Mouse (Mus musculus): ENCODE data around the gene Ift80. TPM values are rescaled to one million over a fixed set of nuclear protein-coding genes. Genes with fewer than 3 reads are reported as not detected.
"Not testable (repeated sequence)": the region's sequence is repeated elsewhere in the genome, so short reads cannot be mapped to it uniquely, and the experiment has no call there.

Gene Ift80
- total RNA-seq, 1 experiment from 2014 or later, result 33.7 TPM

GRCm38 (mm10) chr3:68956454-68956853 lies 47.9 kb downstream of the Ift80 start:
- peak; percentile 18 to 57; a peak in 1 of 4 replicates for ATAC-seq (replicated peaks in 1 of 2; ENCODE audit: insufficient read depth in 1 of 2, low FRiP score in 2 of 2, low TSS enrichment in 1 of 2, low read depth in 1 of 2, poor library complexity in 2 of 2, severe bottlenecking in 2 of 2)

- ATAC-seq (replicated peaks in 1 of 2; ENCODE audit: insufficient read depth in 1 of 2, low FRiP score in 2 of 2, low TSS enrichment in 1 of 2, low read depth in 1 of 2, poor library complexity in 2 of 2, severe bottlenecking in 2 of 2), result 0 out of 4 replicates have a peak, but pooled peaks of 1 of the 2 experiments have one; percentile 43
Observed at GRCm38 (mm10) chr3:68954487-68954886, 49.9 kb downstream of the Ift80 start.

- no peak for ATAC-seq (replicated peaks in 1 of 2; ENCODE audit: insufficient read depth in 1 of 2, low FRiP score in 2 of 2, low TSS enrichment in 1 of 2, low read depth in 1 of 2, poor library complexity in 2 of 2, severe bottlenecking in 2 of 2)
Observed at GRCm38 (mm10) chr3:68952707-68953106, 51.7 kb downstream of the Ift80 start.

GRCm38 (mm10) chr3:68951971-68952370 lies 52.4 kb downstream of the Ift80 start:
- not testable (repeated sequence) for ATAC-seq (replicated peaks in 1 of 2; ENCODE audit: insufficient read depth in 1 of 2, low FRiP score in 2 of 2, low TSS enrichment in 1 of 2, low read depth in 1 of 2, poor library complexity in 2 of 2, severe bottlenecking in 2 of 2)

- ATAC-seq (replicated peaks in 1 of 2; ENCODE audit: insufficient read depth in 1 of 2, low FRiP score in 2 of 2, low TSS enrichment in 1 of 2, low read depth in 1 of 2, poor library complexity in 2 of 2, severe bottlenecking in 2 of 2), result no peak
Observed at GRCm38 (mm10) chr3:68949381-68949780, 55.0 kb downstream of the Ift80 start.

GRCm38 (mm10) chr3:68948918-68949317 lies 55.5 kb downstream of the Ift80 start:
- no peak for ATAC-seq (replicated peaks in 1 of 2; ENCODE audit: insufficient read depth in 1 of 2, low FRiP score in 2 of 2, low TSS enrichment in 1 of 2, low read depth in 1 of 2, poor library complexity in 2 of 2, severe bottlenecking in 2 of 2)

GRCm38 (mm10) chr3:68941867-68942266 lies 62.5 kb downstream of the Ift80 start:
- no peak for ATAC-seq (replicated peaks in 1 of 2; ENCODE audit: insufficient read depth in 1 of 2, low FRiP score in 2 of 2, low TSS enrichment in 1 of 2, low read depth in 1 of 2, poor library complexity in 2 of 2, severe bottlenecking in 2 of 2)

GRCm38 (mm10) chr3:68940311-68940710 lies 64.1 kb downstream of the Ift80 start:
- no peak for ATAC-seq (replicated peaks in 1 of 2; ENCODE audit: insufficient read depth in 1 of 2, low FRiP score in 2 of 2, low TSS enrichment in 1 of 2, low read depth in 1 of 2, poor library complexity in 2 of 2, severe bottlenecking in 2 of 2)

- no peak for ATAC-seq (replicated peaks in 1 of 2; ENCODE audit: insufficient read depth in 1 of 2, low FRiP score in 2 of 2, low TSS enrichment in 1 of 2, low read depth in 1 of 2, poor library complexity in 2 of 2, severe bottlenecking in 2 of 2)
Observed at GRCm38 (mm10) chr3:68939312-68939711, 65.1 kb downstream of the Ift80 start.

GRCm38 (mm10) chr3:68936709-68937108 lies 67.7 kb downstream of the Ift80 start:
- ATAC-seq (replicated peaks in 1 of 2; ENCODE audit: insufficient read depth in 1 of 2, low FRiP score in 2 of 2, low TSS enrichment in 1 of 2, low read depth in 1 of 2, poor library complexity in 2 of 2, severe bottlenecking in 2 of 2), result no peak

- no peak for ATAC-seq (replicated peaks in 1 of 2; ENCODE audit: insufficient read depth in 1 of 2, low FRiP score in 2 of 2, low TSS enrichment in 1 of 2, low read depth in 1 of 2, poor library complexity in 2 of 2, severe bottlenecking in 2 of 2)
Observed at GRCm38 (mm10) chr3:68935498-68935897, 68.9 kb downstream of the Ift80 start.

- ATAC-seq (replicated peaks in 1 of 2; ENCODE audit: insufficient read depth in 1 of 2, low FRiP score in 2 of 2, low TSS enrichment in 1 of 2, low read depth in 1 of 2, poor library complexity in 2 of 2, severe bottlenecking in 2 of 2), result no peak
Observed at GRCm38 (mm10) chr3:68934259-68934658, 70.1 kb downstream of the Ift80 start.

- ATAC-seq (replicated peaks in 1 of 2; ENCODE audit: insufficient read depth in 1 of 2, low FRiP score in 2 of 2, low TSS enrichment in 1 of 2, low read depth in 1 of 2, poor library complexity in 2 of 2, severe bottlenecking in 2 of 2), result no peak
Observed at GRCm38 (mm10) chr3:68928619-68929018, 75.8 kb downstream of the Ift80 start.

- no peak for ATAC-seq (replicated peaks in 1 of 2; ENCODE audit: insufficient read depth in 1 of 2, low FRiP score in 2 of 2, low TSS enrichment in 1 of 2, low read depth in 1 of 2, poor library complexity in 2 of 2, severe bottlenecking in 2 of 2)
Observed at GRCm38 (mm10) chr3:68907509-68907908, 96.9 kb downstream of the Ift80 start.

GRCm38 (mm10) chr3:68904902-68905778 lies 99.2 kb downstream of the Ift80 start:
- ATAC-seq (replicated peaks in 1 of 2; ENCODE audit: insufficient read depth in 1 of 2, low FRiP score in 2 of 2, low TSS enrichment in 1 of 2, low read depth in 1 of 2, poor library complexity in 2 of 2, severe bottlenecking in 2 of 2), result peak; percentile 74 to 89; a peak in 3 of 4 replicates

GRCm38 (mm10) chr3:68902636-68903035 lies 101.7 kb downstream of the Ift80 start:
- ATAC-seq (replicated peaks in 1 of 2; ENCODE audit: insufficient read depth in 1 of 2, low FRiP score in 2 of 2, low TSS enrichment in 1 of 2, low read depth in 1 of 2, poor library complexity in 2 of 2, severe bottlenecking in 2 of 2), result peak in 1 of 2 experiments; percentile 87; a peak in 2 of 4 replicates

GRCm38 (mm10) chr3:68897154-68897553 lies 107.2 kb downstream of the Ift80 start:
- ATAC-seq (replicated peaks in 1 of 2; ENCODE audit: insufficient read depth in 1 of 2, low FRiP score in 2 of 2, low TSS enrichment in 1 of 2, low read depth in 1 of 2, poor library complexity in 2 of 2, severe bottlenecking in 2 of 2), result no peak

- ATAC-seq (replicated peaks in 1 of 2; ENCODE audit: insufficient read depth in 1 of 2, low FRiP score in 2 of 2, low TSS enrichment in 1 of 2, low read depth in 1 of 2, poor library complexity in 2 of 2, severe bottlenecking in 2 of 2), result no peak
Observed at GRCm38 (mm10) chr3:68895426-68895825, 108.9 kb downstream of the Ift80 start.

- ATAC-seq (replicated peaks in 1 of 2; ENCODE audit: insufficient read depth in 1 of 2, low FRiP score in 2 of 2, low TSS enrichment in 1 of 2, low read depth in 1 of 2, poor library complexity in 2 of 2, severe bottlenecking in 2 of 2), result no peak
Observed at GRCm38 (mm10) chr3:68886845-68887244, 117.5 kb downstream of the Ift80 start.
